Mouse (Mus musculus): ENCODE measurements around the gene Tmed4. TPM values are rescaled to one million over a fixed set of nuclear protein-coding genes. Genes with fewer than 3 reads are reported as not detected.

Gene Tmed4
- polyA plus RNA-seq (2015; fragmentation: Nextera tagmentation; extraction: Ambion mirVana) = 157 and 163 TPM in 2 replicates

- Histone ChIP-seq H3K4me2 (ENCODE audit: low read length) (peak within 1 kb of the TSS; percentile 85), H3K9ac (replicated peaks; ENCODE audit: low read depth, low read length) (peak within 1 kb of the TSS; percentile 95), H3K36me3 (ENCODE audit: control insufficient read depth, insufficient read depth) (peaks cover 4% of the 10 kb centered on the region), H3K27me3 (replicated peaks; ENCODE audit: control insufficient read depth, insufficient read depth, low read length) (no peaks in the 10 kb centered on the region), H3K9me3 (ENCODE audit: control insufficient read depth, low read length) (no peaks in the 10 kb centered on the region), H3K4me1 (replicated peaks; ENCODE audit: control insufficient read depth, insufficient read depth, low read length) (peaks cover 22% of the 10 kb centered on the region), H3K4me3 (replicated peaks; ENCODE audit: low read length) (peak within 1 kb of the TSS; percentile 83), H3K27ac (ENCODE audit: low read length) (peak within 1 kb of the TSS; percentile 92)
- under 1% methylated on average over 39 of the region's 39 CpGs for WGBS
- peak; percentile 98 for ATAC-seq
Observed at GRCm38 (mm10) chr11:6274387-6275093, at the start of gene Tmed4. TSS of gene Tmed4 (minus strand) at chr11:6274870.

GRCm38 (mm10) chr11:6323348-6323747, 48.7 kb upstream of the Tmed4 start:
- Histone ChIP-seq H3K4me3 (replicated peaks; ENCODE audit: low read length) (no peak overlapping the region), H3K9ac (replicated peaks; ENCODE audit: low read depth, low read length) (no peak overlapping the region), H3K27ac (ENCODE audit: low read length) (no peak overlapping the region), H3K27me3 (replicated peaks; ENCODE audit: control insufficient read depth, insufficient read depth, low read length) (no peaks in the 10 kb centered on the region), H3K4me1 (replicated peaks; ENCODE audit: control insufficient read depth, insufficient read depth, low read length) (no peaks in the 10 kb centered on the region), H3K9me3 (ENCODE audit: control insufficient read depth, low read length) (no peaks in the 10 kb centered on the region), H3K36me3 (ENCODE audit: control insufficient read depth, insufficient read depth) (no peaks in the 10 kb centered on the region; the same call in 1 of the 2 replicates), H3K4me2 (ENCODE audit: low read length) (no peak overlapping the region)
- no peak for ATAC-seq
- 90% methylated on average over 5 of the region's 5 CpGs for WGBS

GRCm38 (mm10) chr11:6322086-6322485, 47.4 kb upstream of the Tmed4 start:
- Histone ChIP-seq H3K36me3 (ENCODE audit: control insufficient read depth, insufficient read depth) (peaks cover 3% of the 10 kb centered on the region; the same call in 1 of the 2 replicates), H3K4me3 (replicated peaks; ENCODE audit: low read length) (no peak overlapping the region), H3K27ac (ENCODE audit: low read length) (no peak overlapping the region), H3K4me2 (ENCODE audit: low read length) (no peak overlapping the region), H3K27me3 (replicated peaks; ENCODE audit: control insufficient read depth, insufficient read depth, low read length) (no peaks in the 10 kb centered on the region), H3K9me3 (ENCODE audit: control insufficient read depth, low read length) (no peaks in the 10 kb centered on the region), H3K9ac (replicated peaks; ENCODE audit: low read depth, low read length) (no peak overlapping the region), H3K4me1 (replicated peaks; ENCODE audit: control insufficient read depth, insufficient read depth, low read length) (no peaks in the 10 kb centered on the region)
- ATAC-seq = no peak
- 96% methylated on average over 2 of the region's 2 CpGs for WGBS

DNA sequence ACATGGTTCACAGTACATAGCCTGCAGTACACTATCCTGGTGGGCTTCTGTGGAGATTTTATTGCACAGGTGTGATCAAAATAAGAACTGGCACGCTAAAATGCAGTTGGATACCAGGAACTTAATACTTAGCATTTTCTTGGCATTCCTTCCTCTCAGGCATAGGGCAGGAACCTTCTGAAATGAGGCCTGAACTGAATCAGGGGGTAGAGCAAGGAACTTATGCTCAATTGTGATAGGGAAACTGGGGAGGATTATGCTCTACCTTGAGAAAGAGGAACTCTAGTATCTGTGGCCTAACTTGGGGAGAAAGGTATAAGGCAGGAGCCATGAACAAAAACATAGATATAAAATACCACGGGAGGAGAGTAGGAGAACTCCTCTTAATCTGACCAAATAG, 44.7 kb upstream of the Tmed4 start:
- no peak overlapping the region for H3K27ac ChIP-seq (ENCODE audit: low read length)
- H3K36me3 ChIP-seq (ENCODE audit: control insufficient read depth, insufficient read depth) = peaks cover 3% of the 10 kb centered on the region; the same call in 1 of the 2 replicates
- no peak for ATAC-seq
- no peak overlapping the region for H3K9ac ChIP-seq (replicated peaks; ENCODE audit: low read depth, low read length)
- H3K4me2 ChIP-seq (ENCODE audit: low read length) = no peak overlapping the region
- 91% methylated on average over 2 of the region's 2 CpGs for WGBS
- no peaks in the 10 kb centered on the region for H3K9me3 ChIP-seq (ENCODE audit: control insufficient read depth, low read length)
- H3K4me1 ChIP-seq (replicated peaks; ENCODE audit: control insufficient read depth, insufficient read depth, low read length) = no peaks in the 10 kb centered on the region
- H3K4me3 ChIP-seq (replicated peaks; ENCODE audit: low read length) = no peak overlapping the region
- H3K27me3 ChIP-seq (replicated peaks; ENCODE audit: control insufficient read depth, insufficient read depth, low read length) = no peaks in the 10 kb centered on the region

- no peak overlapping the region for H3K4me2 ChIP-seq (ENCODE audit: low read length)
Observed at GRCm38 (mm10) chr11:6318559-6318958, 43.9 kb upstream of the Tmed4 start.

GRCm38 (mm10) chr11:6316821-6317220, 42.2 kb upstream of the Tmed4 start:
- no peak for ATAC-seq
- H3K4me2 ChIP-seq (ENCODE audit: low read length) = no peak overlapping the region
- H3K36me3 ChIP-seq (ENCODE audit: control insufficient read depth, insufficient read depth) = peaks cover 3% of the 10 kb centered on the region; the same call in 1 of the 2 replicates
- 90% methylated on average over 11 of the region's 11 CpGs for WGBS
- no peaks in the 10 kb centered on the region for H3K4me1 ChIP-seq (replicated peaks; ENCODE audit: control insufficient read depth, insufficient read depth, low read length)
- no peaks in the 10 kb centered on the region for H3K27me3 ChIP-seq (replicated peaks; ENCODE audit: control insufficient read depth, insufficient read depth, low read length)
- no peak overlapping the region for H3K9ac ChIP-seq (replicated peaks; ENCODE audit: low read depth, low read length)
- H3K4me3 ChIP-seq (replicated peaks; ENCODE audit: low read length) = no peak overlapping the region
- H3K9me3 ChIP-seq (ENCODE audit: control insufficient read depth, low read length) = no peaks in the 10 kb centered on the region
- no peak overlapping the region for H3K27ac ChIP-seq (ENCODE audit: low read length)

More at GRCm38 (mm10) chr11:6318559-6318958, 43.9 kb upstream of the Tmed4 start:
- no peak for ATAC-seq
- Histone ChIP-seq H3K36me3 (ENCODE audit: control insufficient read depth, insufficient read depth) (peaks cover 3% of the 10 kb centered on the region; the same call in 1 of the 2 replicates), H3K27me3 (replicated peaks; ENCODE audit: control insufficient read depth, insufficient read depth, low read length) (no peaks in the 10 kb centered on the region), H3K9me3 (ENCODE audit: control insufficient read depth, low read length) (no peaks in the 10 kb centered on the region), H3K27ac (ENCODE audit: low read length) (no peak overlapping the region), H3K9ac (replicated peaks; ENCODE audit: low read depth, low read length) (no peak overlapping the region), H3K4me3 (replicated peaks; ENCODE audit: low read length) (no peak overlapping the region), H3K4me1 (replicated peaks; ENCODE audit: control insufficient read depth, insufficient read depth, low read length) (no peaks in the 10 kb centered on the region)
- WGBS = 91% methylated on average over 5 of the region's 5 CpGs

DNA sequence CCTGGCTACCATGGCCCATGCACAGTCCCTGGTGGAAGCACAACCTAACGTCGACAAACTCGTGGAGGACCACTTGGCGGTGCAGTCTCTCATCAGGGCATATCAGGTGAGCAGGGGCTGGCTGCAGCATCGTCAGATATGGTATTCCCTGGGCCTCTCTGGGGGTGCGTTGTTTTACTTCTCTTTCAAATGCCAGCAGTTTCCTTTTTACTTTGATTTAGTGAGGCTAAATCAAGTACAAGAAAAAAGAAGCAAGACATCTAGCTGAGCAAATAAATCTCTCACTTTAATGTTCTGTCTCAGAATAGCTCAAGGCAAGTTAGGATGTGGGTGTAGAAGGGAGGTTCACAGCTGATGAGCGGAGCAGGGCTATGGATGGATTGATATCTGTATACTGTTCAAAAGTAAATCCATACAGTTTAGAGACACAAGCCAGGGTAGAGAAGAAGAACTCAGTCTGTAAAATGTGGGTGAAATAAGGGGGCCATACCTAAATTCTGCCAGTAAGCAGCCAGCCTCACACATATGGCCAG, 39.3 kb upstream of the Tmed4 start:
- peaks cover 9% of the 10 kb centered on the region; the same call in 1 of the 2 replicates for H3K36me3 ChIP-seq (ENCODE audit: control insufficient read depth, insufficient read depth)
- 89% methylated on average over 7 of the region's 7 CpGs for WGBS
- no peak for ATAC-seq

GRCm38 (mm10) chr11:6308181-6308580, 33.5 kb upstream of the Tmed4 start:
- H3K36me3 ChIP-seq (ENCODE audit: control insufficient read depth, insufficient read depth) = peaks cover 9% of the 10 kb centered on the region
- 96% methylated on average over 4 of the region's 4 CpGs for WGBS

More for the DNA sequence above, 39.3 kb upstream of the Tmed4 start:
- Histone ChIP-seq H3K4me3 (replicated peaks; ENCODE audit: low read length) (no peak overlapping the region), H3K9ac (replicated peaks; ENCODE audit: low read depth, low read length) (no peak overlapping the region), H3K27ac (ENCODE audit: low read length) (no peak overlapping the region), H3K27me3 (replicated peaks; ENCODE audit: control insufficient read depth, insufficient read depth, low read length) (no peaks in the 10 kb centered on the region), H3K9me3 (ENCODE audit: control insufficient read depth, low read length) (no peaks in the 10 kb centered on the region), H3K4me2 (ENCODE audit: low read length) (no peak overlapping the region), H3K4me1 (replicated peaks; ENCODE audit: control insufficient read depth, insufficient read depth, low read length) (no peaks in the 10 kb centered on the region)

DNA sequence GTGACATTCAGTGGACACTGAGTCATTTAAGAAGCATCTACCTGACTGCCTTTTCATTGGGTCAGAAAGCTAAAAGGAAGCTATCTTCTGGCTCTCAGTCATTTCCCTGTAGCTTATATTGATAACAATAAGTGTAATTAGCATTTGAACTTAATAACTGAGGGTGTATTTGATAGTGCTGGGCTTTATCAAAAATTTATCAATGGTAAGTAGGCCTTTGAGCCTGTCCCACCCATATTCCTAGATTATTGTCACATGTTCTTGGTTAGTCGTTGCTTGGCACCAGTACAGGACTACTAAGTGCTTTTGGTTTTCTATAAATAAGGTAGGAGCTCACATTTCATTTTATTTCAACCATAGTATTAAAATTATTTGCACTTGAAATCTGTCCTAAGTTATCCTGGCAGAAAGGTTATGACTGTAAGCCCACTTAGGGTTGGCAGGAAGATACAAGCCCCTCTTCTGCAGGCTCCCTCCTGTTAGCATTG, 31.3 kb upstream of the Tmed4 start:
- Histone ChIP-seq H3K36me3 (ENCODE audit: control insufficient read depth, insufficient read depth) (peaks cover 11% of the 10 kb centered on the region), H3K4me3 (replicated peaks; ENCODE audit: low read length) (no peak overlapping the region), H3K27ac (ENCODE audit: low read length) (no peak overlapping the region), H3K9me3 (ENCODE audit: control insufficient read depth, low read length) (no peaks in the 10 kb centered on the region), H3K9ac (replicated peaks; ENCODE audit: low read depth, low read length) (no peak overlapping the region), H3K4me1 (replicated peaks; ENCODE audit: control insufficient read depth, insufficient read depth, low read length) (no peaks in the 10 kb centered on the region), H3K27me3 (replicated peaks; ENCODE audit: control insufficient read depth, insufficient read depth, low read length) (no peaks in the 10 kb centered on the region), H3K4me2 (ENCODE audit: low read length) (no peak overlapping the region)
- WGBS = 89% methylated on average over 1 of the region's 1 CpGs
- ATAC-seq = no peak

More at GRCm38 (mm10) chr11:6308181-6308580, 33.5 kb upstream of the Tmed4 start:
- H3K9ac ChIP-seq (replicated peaks; ENCODE audit: low read depth, low read length) = no peak overlapping the region
- no peak overlapping the region for H3K27ac ChIP-seq (ENCODE audit: low read length)
- ATAC-seq = no peak
- no peak overlapping the region for H3K4me3 ChIP-seq (replicated peaks; ENCODE audit: low read length)
- H3K9me3 ChIP-seq (ENCODE audit: control insufficient read depth, low read length) = no peaks in the 10 kb centered on the region
- no peaks in the 10 kb centered on the region for H3K4me1 ChIP-seq (replicated peaks; ENCODE audit: control insufficient read depth, insufficient read depth, low read length)
- no peak overlapping the region for H3K4me2 ChIP-seq (ENCODE audit: low read length)
- H3K27me3 ChIP-seq (replicated peaks; ENCODE audit: control insufficient read depth, insufficient read depth, low read length) = no peaks in the 10 kb centered on the region

All from forebrain, embryonic 16.5 days (tissue).